Mouse (Mus musculus) gastrocnemius, postnatal 36 days (tissue): ENCODE measurements around the gene Clptm1. TPM values are rescaled to one million over a fixed set of nuclear protein-coding genes. Genes with fewer than 3 reads are reported as not detected.

Experiments
- DNase-seq, 2 experiments: peaks; one replicate each; pipeline ENCODE4 v3.0.0; 2022
- intact Hi-C: fragments of 180-260 bp; cut with DNase I; formaldehyde crosslinking; loops from one replicate; pipeline ENCODE4 v1.15.1; 2025
- long read RNA-seq, 2 experiments: library from polyadenylated mRNA; stranded (forward); transcript quantifications; one replicate each; pipeline ENCODE4 v2.0.0; 2021
- total RNA-seq, 2 experiments: library from RNA; stranded (reverse); gene quantifications; 2 replicates each; pipeline ENCODE4 v1.2.3; 2021

Gene Clptm1
- 10 to 100 TPM; 39.2 to 45.7 TPM for total RNA-seq
- long read RNA-seq, experiment 1, full-length matches to known transcripts = 60 of 85 reads
- long read RNA-seq, experiment 1, partial matches to known transcripts = 9 of 85 reads
- long read RNA-seq, experiment 1, other reads (novel, unspliced or antisense) = 16 of 85 reads
- long read RNA-seq, experiment 2, full-length matches to known transcripts = 95 of 125 reads
- long read RNA-seq, experiment 2, partial matches to known transcripts = 22 of 125 reads
- long read RNA-seq, experiment 2, other reads (novel, unspliced or antisense) = 8 of 125 reads

GRCm38 (mm10) chr7:19664955-19665841 lies at the start of gene Clptm1:
Gene Clptm1 (minus strand): TSS chr7:19665033.
- intact Hi-C loops = no loop called here

GRCm38 (mm10) chr7:19713598-19713997 lies 48.8 kb upstream of the Clptm1 start:
- intact Hi-C loops = loop anchor here (2.0 kb wide), 1 partner anchor 45 kb away; no protein-coding TSS in a partner anchor
- DNase-seq = no peak

More at GRCm38 (mm10) chr7:19664955-19665841, at the start of gene Clptm1:
- DNase-seq = peak; percentile 91 to 96

DNA sequence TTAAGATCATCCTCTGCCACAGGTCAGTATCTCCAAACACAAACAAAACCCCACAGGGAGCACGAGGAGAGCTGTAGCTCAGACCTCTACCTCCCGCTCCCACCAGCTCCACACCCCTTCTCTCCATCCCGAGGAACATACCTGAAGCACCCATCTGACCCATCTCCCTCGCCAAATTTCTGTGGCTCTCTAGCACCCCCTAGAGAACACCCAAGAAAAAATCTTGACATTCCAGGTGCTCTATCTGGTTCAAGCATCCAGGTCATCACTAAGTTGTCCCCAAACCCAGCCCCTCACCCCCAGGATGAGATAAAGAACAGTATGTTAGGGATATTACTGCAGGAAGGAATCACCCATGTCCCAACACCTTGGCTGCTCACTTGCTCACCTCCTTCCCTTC lies 48.4 kb upstream of the Clptm1 start:
- no peak for DNase-seq
- intact Hi-C loops = loop anchor here (2.0 kb wide), 1 partner anchor 44 kb away; no protein-coding TSS in a partner anchor

DNA sequence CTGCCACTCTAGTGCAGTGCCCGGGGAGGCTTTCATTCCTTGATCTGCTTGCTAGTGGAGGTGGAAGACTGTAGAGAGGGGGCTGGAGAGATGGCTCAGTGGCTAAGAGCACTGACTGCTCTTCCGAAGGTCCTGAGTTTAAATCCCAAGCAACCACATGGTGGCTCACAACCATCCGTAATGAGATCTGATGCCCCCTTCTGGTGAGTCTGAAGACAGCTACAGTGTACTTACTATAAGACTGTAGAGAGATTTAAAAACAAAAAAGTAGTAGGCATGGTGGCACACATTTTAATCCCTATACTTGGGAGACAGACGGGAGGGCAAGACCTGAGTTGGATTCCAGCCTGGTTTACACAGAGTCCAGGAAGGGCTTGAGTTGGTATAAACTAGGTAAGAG lies 47.6 kb upstream of the Clptm1 start:
- intact Hi-C loops = loop anchor here (2.0 kb wide), 1 partner anchor 44 kb away; no protein-coding TSS in a partner anchor
- no peak for DNase-seq

DNA sequence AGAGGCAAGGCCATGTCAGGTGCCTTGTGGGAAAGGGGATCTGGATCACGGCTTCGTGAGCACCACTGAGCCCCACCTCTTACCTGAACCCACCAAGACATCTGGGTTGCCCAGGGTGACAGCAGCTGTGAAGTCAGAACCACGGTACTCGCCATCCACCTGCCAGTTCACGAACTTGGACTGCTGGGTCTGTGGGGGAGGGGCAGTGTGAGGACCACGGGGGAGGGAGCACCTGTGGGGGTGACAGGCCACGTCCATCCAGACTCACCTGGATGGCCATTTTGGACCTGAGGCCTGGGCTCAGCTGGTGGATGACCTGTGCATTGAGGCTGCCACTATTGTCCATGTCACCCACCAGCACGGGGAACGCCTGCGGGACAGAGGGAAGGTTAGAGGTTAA lies 45.8 kb upstream of the Clptm1 start:
- no peak for DNase-seq
- intact Hi-C loops = no loop called here

DNA sequence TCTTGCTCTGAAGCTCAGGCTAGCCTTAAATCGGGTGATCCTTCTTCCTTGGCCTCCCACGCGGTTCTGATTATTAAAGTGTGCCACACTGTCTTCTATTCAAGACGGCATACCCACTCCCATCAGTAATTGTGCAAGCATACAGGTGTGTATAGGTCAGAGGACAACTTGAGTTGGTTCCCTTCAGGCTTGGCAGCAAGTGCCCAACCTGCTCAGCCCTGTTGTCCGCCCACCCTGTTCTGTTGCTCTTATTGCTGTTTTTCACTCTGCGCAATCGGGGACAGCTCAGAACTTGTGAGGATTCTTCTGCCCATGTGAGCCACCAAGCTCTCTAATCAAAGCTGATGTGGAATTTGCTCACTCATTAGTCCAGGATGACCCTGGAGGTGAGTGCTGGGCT lies 40.4 kb upstream of the Clptm1 start:
- intact Hi-C loops = no loop called here
- no peak for DNase-seq

DNA sequence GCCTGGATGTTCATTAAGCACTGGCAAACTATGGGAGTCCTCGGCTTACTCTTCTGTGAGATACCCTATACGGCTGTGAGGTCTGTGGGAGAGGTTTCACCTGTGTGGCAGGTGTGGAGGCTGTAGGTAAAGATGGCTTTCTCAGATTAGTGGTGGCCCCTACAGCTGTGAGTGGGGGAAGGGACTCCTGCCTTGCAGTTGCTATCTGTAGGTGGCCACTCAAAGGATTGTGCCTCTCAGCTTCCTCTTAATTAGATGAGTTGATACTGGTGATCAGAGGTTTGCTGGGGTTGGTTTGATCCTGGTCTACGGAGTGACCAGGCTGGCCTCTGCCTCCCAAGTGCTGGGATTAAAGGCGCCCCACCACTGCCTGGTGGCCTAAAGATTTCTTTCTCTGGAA lies 39.6 kb upstream of the Clptm1 start:
- DNase-seq = no peak
- intact Hi-C loops = no loop called here

DNA sequence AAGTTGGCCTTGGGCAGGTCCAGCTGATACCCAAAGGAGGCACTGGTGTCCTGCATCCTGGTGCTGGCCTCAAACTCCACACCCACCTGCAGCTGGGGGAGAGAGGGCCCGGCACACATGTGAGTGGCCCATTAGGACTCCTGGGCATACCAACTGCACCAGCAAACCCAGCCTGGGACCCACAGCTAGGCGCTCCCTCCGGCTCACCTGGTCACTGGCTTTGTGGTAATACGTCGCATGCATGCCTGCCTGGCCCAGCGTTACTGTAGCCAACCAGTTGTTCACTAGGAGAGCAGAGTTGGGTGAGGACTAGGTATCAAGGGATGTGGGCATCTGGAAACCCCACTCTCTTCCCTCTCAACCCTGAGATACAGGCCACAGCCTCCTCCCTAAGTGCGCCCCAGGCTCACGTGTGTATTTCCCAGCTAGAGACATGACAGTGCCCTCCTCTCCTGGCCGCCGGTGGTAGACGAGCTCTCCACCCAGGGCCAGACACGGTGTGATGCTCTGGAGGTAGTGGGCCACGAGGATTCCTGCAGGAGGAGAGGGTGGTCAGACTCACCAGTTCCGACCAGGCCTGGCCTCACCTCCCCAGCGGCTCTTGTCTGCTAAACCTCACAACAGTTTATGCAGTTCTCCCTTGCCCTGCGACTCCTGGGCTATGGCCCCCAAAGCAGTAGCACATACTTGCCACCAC lies 38.2 kb upstream of the Clptm1 start:
- DNase-seq = no peak
- intact Hi-C loops = no loop called here

- intact Hi-C loops = no loop called here
- DNase-seq = peak; percentile 66 to 68
Observed at GRCm38 (mm10) chr7:19701069-19701761, 36.4 kb upstream of the Clptm1 start.

- DNase-seq = no peak
- intact Hi-C loops = no loop called here
Observed at GRCm38 (mm10) chr7:19700299-19701068, 35.7 kb upstream of the Clptm1 start.

DNA sequence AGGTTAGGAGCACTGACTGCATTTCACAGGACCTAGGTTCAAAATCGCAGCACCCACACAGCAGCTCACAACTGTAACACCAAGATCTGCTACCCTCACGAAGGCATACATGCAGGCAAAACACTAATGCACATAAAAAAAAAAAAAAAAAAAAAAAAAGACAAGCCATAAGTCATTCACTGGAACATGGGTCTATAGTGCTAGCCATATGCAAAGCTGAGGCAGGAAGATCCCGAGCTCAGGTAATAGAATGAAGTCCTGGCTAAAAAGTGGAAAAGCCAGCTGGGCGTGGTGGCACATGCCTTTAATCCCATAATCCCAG lies 35.0 kb upstream of the Clptm1 start:
- DNase-seq = no peak
- intact Hi-C loops = no loop called here

DNA sequence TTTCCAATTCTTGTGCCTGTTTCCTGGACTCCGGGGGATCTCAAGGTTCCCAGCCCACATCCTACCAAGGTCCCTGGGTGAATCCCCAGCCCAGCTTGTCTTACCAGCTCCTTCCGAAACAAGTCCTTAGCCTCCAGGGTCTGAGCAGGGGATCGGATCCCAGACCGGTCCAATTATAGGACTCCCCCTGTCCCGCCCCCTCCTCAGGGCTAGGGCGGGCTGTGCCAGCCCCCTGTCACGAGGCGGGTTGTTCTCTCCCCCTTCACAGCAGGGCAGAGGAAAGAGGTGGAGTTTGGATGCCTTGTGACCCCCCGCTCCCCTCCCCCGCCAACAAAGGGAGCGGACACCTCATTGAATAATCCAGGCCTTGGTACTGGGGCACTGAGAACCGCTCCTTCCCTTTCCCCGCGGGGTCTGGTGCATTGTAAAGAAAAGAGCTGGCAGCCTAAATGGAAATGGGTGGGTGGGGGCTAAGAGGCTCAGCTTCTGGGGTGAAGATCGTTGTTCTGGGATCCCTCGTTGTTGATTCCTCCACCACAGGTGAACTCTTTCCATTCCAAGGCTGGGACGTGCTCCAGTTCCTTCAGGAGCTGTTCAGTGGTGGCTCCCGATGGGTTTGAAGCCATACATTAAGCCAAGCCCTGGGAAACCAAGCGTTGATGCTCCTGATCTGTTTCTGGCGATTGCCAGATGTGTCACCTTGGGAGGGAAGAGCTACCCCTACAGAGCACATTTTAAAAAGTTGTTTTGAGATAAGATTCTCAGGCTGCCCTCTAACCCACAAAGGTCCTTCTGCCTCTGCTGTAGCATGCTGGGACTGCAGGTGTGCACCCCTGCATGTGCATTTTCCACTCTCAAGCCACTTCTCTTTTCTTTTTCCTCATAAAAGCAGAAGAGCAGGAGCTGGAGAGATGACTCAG lies 34.3 kb upstream of the Clptm1 start, which contains the start of gene Apoe:
Gene Apoe, minus strand, starts transcription at position 282 of the 920 bp plus-strand sequence.
- peak; percentile 40 to 41 for DNase-seq
- intact Hi-C loops = no loop called here

- DNase-seq = no peak
Observed at GRCm38 (mm10) chr7:19697949-19698906, 33.4 kb upstream of the Clptm1 start.

DNA sequence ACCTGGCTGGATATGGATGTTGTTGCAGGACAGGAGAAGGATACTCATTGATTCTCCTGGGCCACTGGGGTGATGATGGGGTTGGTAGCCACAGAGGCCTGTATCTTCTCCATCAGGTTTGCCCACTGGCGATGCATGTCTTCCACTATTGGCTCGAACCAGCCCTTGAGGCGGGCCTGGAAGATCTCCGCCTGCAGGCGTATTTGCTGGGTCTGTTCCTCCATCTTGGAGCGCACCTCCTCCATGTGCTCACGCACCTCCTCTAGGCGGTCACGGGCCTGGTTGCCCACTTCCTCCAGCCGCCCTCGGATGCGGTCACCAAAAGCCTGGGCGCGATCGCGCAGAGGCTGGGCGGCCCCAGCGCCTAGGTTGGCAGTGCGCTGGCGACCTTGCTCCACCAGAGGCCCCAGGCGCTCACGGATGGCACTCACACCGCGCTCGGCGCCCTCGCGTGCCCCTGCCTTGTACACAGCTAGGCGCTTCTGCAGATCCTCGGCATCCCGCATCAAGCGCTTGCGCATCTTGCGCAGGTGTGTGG lies 31.6 kb upstream of the Clptm1 start:
- intact Hi-C loops = no loop called here
- no peak for DNase-seq

More at GRCm38 (mm10) chr7:19697949-19698906, 33.4 kb upstream of the Clptm1 start:
- intact Hi-C loops = no loop called here

- intact Hi-C loops = no loop called here
- DNase-seq = no peak
Observed at GRCm38 (mm10) chr7:19695881-19696280, 31.0 kb upstream of the Clptm1 start.

- DNase-seq = no peak
- intact Hi-C loops = no loop called here
Observed at GRCm38 (mm10) chr7:19695213-19695594, 30.4 kb upstream of the Clptm1 start.
